Mouse (Mus musculus) megakaryocyte progenitor cell, adult 5-6 weeks (primary cell): ENCODE results near the gene Rhbdd3. TPM values are rescaled to one million over a fixed set of nuclear protein-coding genes. Genes with fewer than 3 reads are reported as not detected.
A peak's percentile ranks its signal among the peaks of the same experiment; 100 is the strongest.

ENCODE experiments used
- ATAC-seq: replicated peaks from 2 replicates; pipeline ENCODE4 v1.8.0; 2016; ENCODE audit warnings: mild to moderate bottlenecking, moderate TSS enrichment, inconsistent platforms; ENCODE audit not compliant: poor library complexity
- total RNA-seq, 2 experiments: library from RNA; stranded (forward) in 1 of 2; stranded (reverse) in 1 of 2; fragments of 157-497, 149-512 nt in 1 of 2; fragments of 200-1000 nt in 1 of 2; gene quantifications; 2 replicates each; pipeline versions ENCODE4 v1.2.3 to v1.2.4; 2015 to 2017

Gene Rhbdd3
- total RNA-seq, 2 experiments from 2014 or later, result 8.5 to 22.2 TPM

- no peak for ATAC-seq
Observed at GRCm38 (mm10) chr11:5113645-5114044, 14.9 kb downstream of the Rhbdd3 start.

- ATAC-seq, result peak; percentile 100
Observed at GRCm38 (mm10) chr11:5114931-5115581, 16.3 kb downstream of the Rhbdd3 start.

GRCm38 (mm10) chr11:5125713-5126112 lies 27.0 kb downstream of the Rhbdd3 start:
- no peak for ATAC-seq

- no peak for ATAC-seq
Observed at GRCm38 (mm10) chr11:5129035-5129480, 30.3 kb downstream of the Rhbdd3 start.

GRCm38 (mm10) chr11:5130111-5130665 lies 31.5 kb downstream of the Rhbdd3 start:
- no peak for ATAC-seq

- peak; percentile 51 for ATAC-seq
Observed at GRCm38 (mm10) chr11:5132751-5133150, 34.0 kb downstream of the Rhbdd3 start.

- no peak for ATAC-seq
Observed at GRCm38 (mm10) chr11:5135914-5136313, 37.2 kb downstream of the Rhbdd3 start.

GRCm38 (mm10) chr11:5138642-5139041 lies 39.9 kb downstream of the Rhbdd3 start:
- no peak for ATAC-seq

- no peak for ATAC-seq
Observed at GRCm38 (mm10) chr11:5139372-5139771, 40.6 kb downstream of the Rhbdd3 start.

GRCm38 (mm10) chr11:5140619-5141018 lies 41.9 kb downstream of the Rhbdd3 start:
- peak; percentile 92 for ATAC-seq

- no peak for ATAC-seq
Observed at GRCm38 (mm10) chr11:5141252-5141651, 42.5 kb downstream of the Rhbdd3 start.

- ATAC-seq, result no peak
Observed at GRCm38 (mm10) chr11:5141965-5142364, 43.2 kb downstream of the Rhbdd3 start.

- ATAC-seq, result no peak
Observed at GRCm38 (mm10) chr11:5145600-5145999, 46.9 kb downstream of the Rhbdd3 start.

- 0 out of 2 replicates have a peak, but pooled peaks have one; percentile 10 for ATAC-seq
Observed at GRCm38 (mm10) chr11:5149249-5149648, 50.5 kb downstream of the Rhbdd3 start.

- no peak for ATAC-seq
Observed at GRCm38 (mm10) chr11:5149955-5150354, 51.2 kb downstream of the Rhbdd3 start.

- ATAC-seq, result peak; percentile 57
Observed at GRCm38 (mm10) chr11:5150416-5151246, 51.9 kb downstream of the Rhbdd3 start.

- ATAC-seq, result no peak
Observed at GRCm38 (mm10) chr11:5151247-5151630, 52.5 kb downstream of the Rhbdd3 start.

- ATAC-seq, result 0 out of 2 replicates have a peak, but pooled peaks have one; percentile 35
Observed at GRCm38 (mm10) chr11:5151680-5152337, 53.1 kb downstream of the Rhbdd3 start, which contains the start of gene Emid1. Gene Emid1, minus strand, starts transcription at chr11:5152257.

GRCm38 (mm10) chr11:5154961-5155805 lies 56.5 kb downstream of the Rhbdd3 start:
- 0 out of 2 replicates have a peak, but pooled peaks have one; percentile 11 for ATAC-seq
